Mouse (Mus musculus): Measurements from ENCODE around the gene Itpr1.

GRCm38 (mm10) chr6:108447179-108447845, 234.4 kb downstream of the Itpr1 start:
- no peak for TF ChIP-seq CTCF (IDR thresholded peaks at IDR 0.05; ENCODE audit: extremely low read depth, insufficient read length, insufficient replicate concordance, low read depth, low read length)
- no peak for TF ChIP-seq POLR2A (IDR thresholded peaks at IDR 0.05; ENCODE audit: low read depth, low read length)
